Mouse (Mus musculus): Measurements from ENCODE around the gene Xpo1. TPM values are rescaled to one million over a fixed set of nuclear protein-coding genes. Genes with fewer than 3 reads are reported as not detected.
A peak's percentile ranks its signal among the peaks of the same experiment; 100 is the strongest.
"Not testable (repeated sequence)": the region's sequence is repeated elsewhere in the genome, so short reads cannot be mapped to it uniquely, and the experiment has no call there.

Gene Xpo1
- 75.0 and 75.3 TPM in 2 replicates for total RNA-seq (2021)
- long read RNA-seq, full-length matches to known transcripts, result 38 of 49 reads
- long read RNA-seq, partial matches to known transcripts, result 7 of 49 reads
- long read RNA-seq, other reads (novel, unspliced or antisense), result 4 of 49 reads

- DNase-seq, result peak; percentile 100
These were observed at the start of gene Xpo1 for GRCm38 (mm10) chr11:23255427-23256193. Gene Xpo1 (plus strand): TSS chr11:23256041.

- DNase-seq, result no peak
These were observed 46.1 kb upstream of the Xpo1 start for GRCm38 (mm10) chr11:23209717-23210116.

- DNase-seq, result peak; percentile 41
These were observed 45.0 kb upstream of the Xpo1 start for GRCm38 (mm10) chr11:23210590-23211510.

GRCm38 (mm10) chr11:23217430-23217829, 38.4 kb upstream of the Xpo1 start:
- DNase-seq, result peak; percentile 10

- DNase-seq, result no peak
These were observed 19.8 kb upstream of the Xpo1 start for GRCm38 (mm10) chr11:23236015-23236414.

- no peak for DNase-seq
These were observed 1.9 kb upstream of the Xpo1 start for GRCm38 (mm10) chr11:23253931-23254330.

- no peak for DNase-seq
These were observed 1.3 kb upstream of the Xpo1 start for GRCm38 (mm10) chr11:23254548-23254947.

- DNase-seq, result no peak
These were observed 801 bp upstream of the Xpo1 start for GRCm38 (mm10) chr11:23255053-23255426.

- DNase-seq, result peak; percentile 44
These were observed 457 bp downstream of the Xpo1 start for GRCm38 (mm10) chr11:23256194-23256802.

- DNase-seq, result peak; percentile 75
These were observed 1.2 kb downstream of the Xpo1 start for GRCm38 (mm10) chr11:23256803-23257704.

- DNase-seq, result no peak
These were observed 3.2 kb downstream of the Xpo1 start for GRCm38 (mm10) chr11:23259073-23259472.

GRCm38 (mm10) chr11:23259481-23259880, 3.6 kb downstream of the Xpo1 start:
- DNase-seq, result no peak

GRCm38 (mm10) chr11:23260186-23260585, 4.3 kb downstream of the Xpo1 start:
- DNase-seq, result no peak

GRCm38 (mm10) chr11:23261490-23261889, 5.6 kb downstream of the Xpo1 start:
- DNase-seq, result no peak

- no peak for DNase-seq
These were observed 9.1 kb downstream of the Xpo1 start for GRCm38 (mm10) chr11:23264949-23265348.

GRCm38 (mm10) chr11:23271770-23272724, 16.2 kb downstream of the Xpo1 start:
- DNase-seq, result no peak

GRCm38 (mm10) chr11:23275780-23276179, 19.9 kb downstream of the Xpo1 start:
- no peak for DNase-seq

- DNase-seq, result no peak
These were observed 28.6 kb downstream of the Xpo1 start for GRCm38 (mm10) chr11:23284469-23284868.

- not testable (repeated sequence) for DNase-seq
These were observed 33.0 kb downstream of the Xpo1 start for GRCm38 (mm10) chr11:23288866-23289265.

GRCm38 (mm10) chr11:23297379-23297778, 41.5 kb downstream of the Xpo1 start:
- DNase-seq, result no peak

All from adrenal gland, postnatal 25 days (tissue).